Mouse (Mus musculus) lung, embryonic 14.5 days (tissue): ENCODE results near the gene Ddx51. TPM values are rescaled to one million over a fixed set of nuclear protein-coding genes. Genes with fewer than 3 reads are reported as not detected.

Source experiments
- ATAC-seq: fragments of 200-750 bp; cut with Nextera tagmentation; 2 replicates; pipeline ENCODE4 v1.8.0; 2017; ENCODE audit warnings: mild to moderate bottlenecking, moderate TSS enrichment, moderate library complexity; ENCODE audit not compliant: insufficient read depth
- DNase-seq: peaks from one replicate; pipeline ENCODE4 v3.0.0-alpha.2; 2015
- H3K27ac ChIP-seq: fragments of 300-500 bp; sonication (generic); 2 replicates; pipeline ENCODE4 v1.5.1; 2014; ENCODE audit warnings: low read depth, mild to moderate bottlenecking, moderate library complexity
- H3K27me3 ChIP-seq: fragments of 300-500 bp; sonication (generic); 2 replicates; pipeline ENCODE4 v1.6.1; 2014; ENCODE audit warnings: low read length, control low read depth; ENCODE audit not compliant: insufficient read depth
- H3K36me3 ChIP-seq: fragments of 300-500 bp; sonication (generic); 2 replicates; pipeline ENCODE4 v1.6.1; 2014; ENCODE audit warnings: control low read depth; ENCODE audit not compliant: insufficient read depth
- H3K4me1 ChIP-seq: fragments of 300-500 bp; sonication (generic); 2 replicates; pipeline ENCODE4 v1.6.1; 2014; ENCODE audit warnings: antibody characterized with exemption, control low read depth; ENCODE audit not compliant: insufficient read depth
- H3K4me2 ChIP-seq: fragments of 300-500 bp; sonication (generic); 2 replicates; pipeline ENCODE4 v1.6.1; 2014; ENCODE audit warnings: mild to moderate bottlenecking
- H3K4me3 ChIP-seq: fragments of 300-500 bp; sonication (generic); 2 replicates; pipeline ENCODE4 v1.5.1; 2014; ENCODE audit warnings: low read depth, low read length
- H3K9ac ChIP-seq: fragments of 300-500 bp; sonication (generic); 2 replicates; pipeline ENCODE4 v1.6.1; 2014
- H3K9me3 ChIP-seq: fragments of 300-500 bp; sonication (generic); 2 replicates; pipeline ENCODE4 v1.6.1; 2016; ENCODE audit warnings: low read depth, low read length, control low read depth
- CTCF ChIP-seq: IDR thresholded peaks from 2 replicates; pipeline ENCODE4 v1.5.1; 2016; ENCODE audit warnings: antibody characterized with exemption, low read depth
- WGBS: fragments of 180-500 bp; shearing (Covaris S2); extraction: QIAGEN DNeasy Blood & Tissue Kit; methylation state at CpG from one replicate; pipeline ENCODE4 v1.1.7; 2014; 5-methylcytosine and 5-hydroxymethylcytosine counted together
- polyA plus RNA-seq: library from polyadenylated mRNA; unstranded; fragments of >200 nt; fragmentation: Nextera tagmentation; extraction: Ambion mirVana; gene quantifications from 2 replicates; pipeline ENCODE4 v1.2.1, GENCODE M21; 2014

Gene Ddx51
- 32.4 and 36.8 TPM in 2 replicates for polyA plus RNA-seq

- Histone ChIP-seq H3K36me3 (peaks cover 80% of the 10 kb centered on the region), H3K4me3 (peak within 1 kb of the TSS; percentile 99), H3K4me2 (peak within 1 kb of the TSS; percentile 89), H3K27me3 (no peaks in the 10 kb centered on the region), H3K9me3 (no peaks in the 10 kb centered on the region), H3K27ac (peak within 1 kb of the TSS; percentile 18; the same call in 1 of the 2 replicates), H3K9ac (peak within 1 kb of the TSS; percentile 90), H3K4me1 (no peaks in the 10 kb centered on the region)
- DNase-seq (peak; percentile 99), ATAC-seq (peak; percentile 89)
- 1% methylated on average over 90 of the region's 91 CpGs for WGBS
- TF ChIP-seq CTCF: no peak
Observed at GRCm38 (mm10) chr5:110652719-110653648, at the start of gene Ddx51, which contains the start of gene Noc4l. TSS of gene Ddx51 (plus strand) at chr5:110653451. TSS of gene Noc4l (minus strand) at chr5:110653417.

- Histone ChIP-seq H3K4me2 (no peak overlapping the region), H3K4me3 (no peak overlapping the region), H3K27ac (no peak overlapping the region), H3K36me3 (no peaks in the 10 kb centered on the region), H3K27me3 (no peaks in the 10 kb centered on the region), H3K4me1 (no peaks in the 10 kb centered on the region; the same call in 1 of the 2 replicates), H3K9ac (no peak overlapping the region), H3K9me3 (no peaks in the 10 kb centered on the region)
- ATAC-seq: no peak
- no peak for TF ChIP-seq CTCF
- 90% methylated on average over 2 of the region's 2 CpGs for WGBS
- DNase-seq: no peak
Observed at GRCm38 (mm10) chr5:110604311-110604710, 48.9 kb upstream of the Ddx51 start.

- WGBS: 57% methylated on average over 5 of the region's 5 CpGs
Observed at GRCm38 (mm10) chr5:110605531-110606221, 47.6 kb upstream of the Ddx51 start.

GRCm38 (mm10) chr5:110607767-110608166, 45.5 kb upstream of the Ddx51 start:
- Histone ChIP-seq H3K4me2 (no peak overlapping the region), H3K27ac (no peak overlapping the region), H3K4me3 (no peak overlapping the region), H3K27me3 (no peaks in the 10 kb centered on the region), H3K36me3 (no peaks in the 10 kb centered on the region), H3K9me3 (no peaks in the 10 kb centered on the region), H3K4me1 (no peaks in the 10 kb centered on the region; the same call in 1 of the 2 replicates), H3K9ac (no peak overlapping the region)
- ATAC-seq (no peak), DNase-seq (no peak)
- 40% methylated on average over 3 of the region's 3 CpGs for WGBS
- TF ChIP-seq CTCF: no peak

More at GRCm38 (mm10) chr5:110605531-110606221, 47.6 kb upstream of the Ddx51 start:
- Histone ChIP-seq H3K9ac (no peak overlapping the region), H3K36me3 (no peaks in the 10 kb centered on the region), H3K4me1 (no peaks in the 10 kb centered on the region; the same call in 1 of the 2 replicates), H3K4me3 (no peak overlapping the region), H3K27ac (no peak overlapping the region), H3K9me3 (no peaks in the 10 kb centered on the region), H3K27me3 (no peaks in the 10 kb centered on the region), H3K4me2 (no peak overlapping the region)
- no peak for DNase-seq
- no peak for ATAC-seq
- no peak for TF ChIP-seq CTCF

- no peak overlapping the region for H3K4me3 ChIP-seq
- WGBS: 52% methylated on average over 6 of the region's 6 CpGs
- no peaks in the 10 kb centered on the region for H3K36me3 ChIP-seq
- ATAC-seq (no peak), DNase-seq (no peak)
- no peaks in the 10 kb centered on the region; the same call in 1 of the 2 replicates for H3K4me1 ChIP-seq
- H3K9me3 ChIP-seq: no peaks in the 10 kb centered on the region
- H3K4me2 ChIP-seq: no peak overlapping the region
- H3K9ac ChIP-seq: no peak overlapping the region
- no peak for TF ChIP-seq CTCF
- no peak overlapping the region for H3K27ac ChIP-seq
- no peaks in the 10 kb centered on the region for H3K27me3 ChIP-seq
Observed at GRCm38 (mm10) chr5:110608336-110608735, 44.9 kb upstream of the Ddx51 start.

GRCm38 (mm10) chr5:110608941-110609340, 44.3 kb upstream of the Ddx51 start:
- Histone ChIP-seq H3K9me3 (no peaks in the 10 kb centered on the region), H3K36me3 (no peaks in the 10 kb centered on the region), H3K4me3 (no peak overlapping the region), H3K27me3 (no peaks in the 10 kb centered on the region), H3K27ac (no peak overlapping the region), H3K4me1 (no peaks in the 10 kb centered on the region; the same call in 1 of the 2 replicates), H3K4me2 (no peak overlapping the region), H3K9ac (no peak overlapping the region)
- DNase-seq (no peak), ATAC-seq (no peak)
- WGBS: 68% methylated on average over 8 of the region's 8 CpGs
- no peak for TF ChIP-seq CTCF

GRCm38 (mm10) chr5:110609425-110609824, 43.8 kb upstream of the Ddx51 start:
- WGBS: 78% methylated on average over 3 of the region's 3 CpGs
- TF ChIP-seq CTCF: no peak
- no peaks in the 10 kb centered on the region for H3K9me3 ChIP-seq
- no peak for DNase-seq
- H3K27me3 ChIP-seq: no peaks in the 10 kb centered on the region
- H3K36me3 ChIP-seq: no peaks in the 10 kb centered on the region
- no peak overlapping the region for H3K27ac ChIP-seq
- ATAC-seq: no peak
- no peak overlapping the region for H3K4me3 ChIP-seq
- H3K9ac ChIP-seq: no peak overlapping the region
- H3K4me2 ChIP-seq: no peak overlapping the region
- H3K4me1 ChIP-seq: no peaks in the 10 kb centered on the region; the same call in 1 of the 2 replicates
